Mouse (Mus musculus): ENCODE data around the gene Zfp566. TPM values are rescaled to one million over a fixed set of nuclear protein-coding genes. Genes with fewer than 3 reads are reported as not detected.
A peak's percentile ranks its signal among the peaks of the same experiment; 100 is the strongest.

Zfp566 gene
- polyA plus RNA-seq, 1 experiment, result 4.4 TPM

DNA sequence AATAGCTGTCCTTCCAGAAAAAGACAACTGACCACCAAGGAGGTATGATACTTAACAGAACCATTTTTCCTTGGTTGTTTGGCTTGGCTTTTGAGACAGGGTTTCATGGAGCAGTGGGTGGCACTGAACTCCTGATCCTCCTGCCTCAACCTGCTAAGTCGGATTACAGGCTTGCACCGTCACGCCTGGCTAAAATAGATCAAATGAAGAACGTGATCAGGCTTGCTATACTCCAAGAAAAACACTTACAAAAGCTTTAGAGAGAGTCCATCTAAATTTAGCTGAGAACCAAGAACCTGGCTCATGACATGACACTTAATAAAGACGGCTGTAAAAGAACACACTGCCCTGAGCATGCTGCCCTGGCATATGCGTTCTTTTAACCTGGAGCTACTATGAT, 30.0 kb downstream of the Zfp566 start:
- H3K27ac ChIP-seq (ENCODE audit: control insufficient read depth, insufficient read depth, low read length), result no peak overlapping the region
- DNase-seq, result no peak
- no peaks in the 10 kb centered on the region for H3K27me3 ChIP-seq (ENCODE audit: control insufficient read depth, insufficient read depth, low read length)
- peaks cover 19% of the 10 kb centered on the region for H3K36me3 ChIP-seq (ENCODE audit: control insufficient read depth, insufficient read depth, low read length)
- no peak overlapping the region for H3K4me3 ChIP-seq (ENCODE audit: control insufficient read depth, insufficient read depth, low read length)
- no peak for TF ChIP-seq POLR2A (IDR thresholded peaks at IDR 0.05; ENCODE audit: control insufficient read depth, extremely low read depth, insufficient read depth, low read length, poor library complexity)
- no peak for TF ChIP-seq CTCF (IDR thresholded peaks at IDR 0.05; ENCODE audit: borderline replicate concordance, control insufficient read depth, extremely low read depth, insufficient read depth, low read length, poor library complexity)
- 94% methylated on average over 6 of the region's 6 CpGs for WGBS
- no peaks in the 10 kb centered on the region for H3K4me1 ChIP-seq (replicated peaks; ENCODE audit: control insufficient read depth, insufficient read depth, low read length)

GRCm38 (mm10) chr7:30053591-30053990, 36.7 kb downstream of the Zfp566 start:
- 35% methylated on average over 3 of the region's 3 CpGs for WGBS
- TF ChIP-seq POLR2A (IDR thresholded peaks at IDR 0.05; ENCODE audit: control insufficient read depth, extremely low read depth, insufficient read depth, low read length, poor library complexity) (no peak), CTCF (IDR thresholded peaks at IDR 0.05; ENCODE audit: borderline replicate concordance, control insufficient read depth, extremely low read depth, insufficient read depth, low read length, poor library complexity) (no peak)
- Histone ChIP-seq H3K4me1 (replicated peaks; ENCODE audit: control insufficient read depth, insufficient read depth, low read length) (0 out of 2 replicates have a peak, but pooled peaks cover 3% of the 10 kb centered on the region), H3K27me3 (ENCODE audit: control insufficient read depth, insufficient read depth, low read length) (no peaks in the 10 kb centered on the region), H3K27ac (ENCODE audit: control insufficient read depth, insufficient read depth, low read length) (no peak overlapping the region), H3K36me3 (ENCODE audit: control insufficient read depth, insufficient read depth, low read length) (peaks cover 9% of the 10 kb centered on the region), H3K4me3 (ENCODE audit: control insufficient read depth, insufficient read depth, low read length) (no peak overlapping the region)
- DNase-seq, result no peak

DNA sequence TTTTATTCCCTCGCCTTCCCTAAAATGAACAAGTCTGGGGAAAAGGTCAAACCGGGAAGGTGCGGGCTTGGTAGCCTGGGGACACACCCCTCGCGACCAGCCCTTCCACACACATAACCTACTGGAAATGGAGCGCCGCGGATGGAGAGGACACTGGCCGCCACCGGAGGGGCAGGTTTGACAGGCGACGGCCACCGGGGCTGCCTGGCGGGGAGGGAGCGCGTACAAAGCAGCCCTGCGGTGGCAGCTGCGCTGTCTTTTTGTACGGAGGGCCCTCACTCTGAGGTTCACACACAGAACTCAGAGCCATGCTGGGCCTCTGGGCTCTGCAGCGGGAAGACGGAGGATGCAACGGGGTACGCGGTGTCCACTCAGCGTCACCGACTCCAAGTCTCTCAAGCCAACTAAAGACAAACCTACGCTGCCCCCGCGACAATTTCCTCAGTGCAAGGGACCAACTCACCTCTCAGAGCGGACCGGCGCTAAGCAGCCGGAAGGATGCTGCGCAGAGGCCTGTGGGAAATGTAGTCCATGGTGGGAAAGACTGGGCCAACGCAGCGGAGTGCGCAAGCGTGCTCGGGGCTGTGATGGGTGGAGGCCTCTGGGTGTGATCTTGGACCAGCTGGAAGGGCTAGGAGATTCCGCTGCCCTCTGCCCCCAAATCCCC, 39.3 kb downstream of the Zfp566 start, which contains the start of gene Zfp14:
TSS of gene Zfp14 (minus strand) at position 499 of the 667 bp plus-strand sequence.
- peak; percentile 94 for DNase-seq
- Histone ChIP-seq H3K4me1 (replicated peaks; ENCODE audit: control insufficient read depth, insufficient read depth, low read length) (0 out of 2 replicates have a peak, but pooled peaks cover 3% of the 10 kb centered on the region), H3K27me3 (ENCODE audit: control insufficient read depth, insufficient read depth, low read length) (no peaks in the 10 kb centered on the region), H3K27ac (ENCODE audit: control insufficient read depth, insufficient read depth, low read length) (peak within 1 kb of the TSS; percentile 43), H3K36me3 (ENCODE audit: control insufficient read depth, insufficient read depth, low read length) (no peaks in the 10 kb centered on the region), H3K4me3 (ENCODE audit: control insufficient read depth, insufficient read depth, low read length) (peak within 1 kb of the TSS; percentile 77)
- 1% methylated on average over 40 of the region's 40 CpGs for WGBS
- peak; percentile 42; the same call in 1 of the 2 replicates for TF ChIP-seq CTCF (IDR thresholded peaks at IDR 0.05; ENCODE audit: borderline replicate concordance, control insufficient read depth, extremely low read depth, insufficient read depth, low read length, poor library complexity)
- TF ChIP-seq POLR2A (IDR thresholded peaks at IDR 0.05; ENCODE audit: control insufficient read depth, extremely low read depth, insufficient read depth, low read length, poor library complexity), result peak; percentile 61; the same call in 1 of the 2 replicates

- H3K27me3 ChIP-seq (ENCODE audit: control insufficient read depth, insufficient read depth, low read length), result no peaks in the 10 kb centered on the region
- H3K36me3 ChIP-seq (ENCODE audit: control insufficient read depth, insufficient read depth, low read length), result no peaks in the 10 kb centered on the region
- no peak overlapping the region for H3K27ac ChIP-seq (ENCODE audit: control insufficient read depth, insufficient read depth, low read length)
- no peak for TF ChIP-seq CTCF (IDR thresholded peaks at IDR 0.05; ENCODE audit: borderline replicate concordance, control insufficient read depth, extremely low read depth, insufficient read depth, low read length, poor library complexity)
- TF ChIP-seq POLR2A (IDR thresholded peaks at IDR 0.05; ENCODE audit: control insufficient read depth, extremely low read depth, insufficient read depth, low read length, poor library complexity), result no peak
- no peak for DNase-seq
- peaks cover 5% of the 10 kb centered on the region; the same call in 1 of the 2 replicates for H3K4me1 ChIP-seq (replicated peaks; ENCODE audit: control insufficient read depth, insufficient read depth, low read length)
- H3K4me3 ChIP-seq (ENCODE audit: control insufficient read depth, insufficient read depth, low read length), result no peak overlapping the region
- 98% methylated on average over 4 of the region's 4 CpGs for WGBS
Measured at GRCm38 (mm10) chr7:30048126-30048525, 42.2 kb downstream of the Zfp566 start.

DNA sequence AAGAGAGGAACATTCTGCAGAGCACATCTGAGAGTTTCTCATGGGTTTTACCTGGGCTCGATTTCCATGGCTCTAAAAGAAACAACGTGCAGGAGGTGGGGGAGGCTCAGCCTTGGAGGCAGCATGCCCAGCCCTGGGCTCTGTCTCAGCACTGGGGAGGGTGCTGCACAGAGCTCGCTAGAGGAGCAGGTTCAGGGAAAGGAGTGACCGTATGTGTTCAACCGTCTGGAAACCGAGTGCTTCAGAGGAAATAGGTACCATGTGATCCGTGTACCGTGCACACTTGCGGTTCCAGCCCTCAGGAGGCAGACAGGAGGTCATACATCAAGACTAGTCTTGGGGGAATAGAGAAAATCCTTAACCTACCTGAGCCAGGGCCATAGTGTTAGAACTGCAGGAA, 46.0 kb downstream of the Zfp566 start:
- DNase-seq, result no peak
- no peak overlapping the region for H3K27ac ChIP-seq (ENCODE audit: control insufficient read depth, insufficient read depth, low read length)
- peaks cover 2% of the 10 kb centered on the region; the same call in 1 of the 2 replicates for H3K4me1 ChIP-seq (replicated peaks; ENCODE audit: control insufficient read depth, insufficient read depth, low read length)
- no peaks in the 10 kb centered on the region for H3K27me3 ChIP-seq (ENCODE audit: control insufficient read depth, insufficient read depth, low read length)
- 66% methylated on average over 9 of the region's 9 CpGs for WGBS
- no peaks in the 10 kb centered on the region for H3K36me3 ChIP-seq (ENCODE audit: control insufficient read depth, insufficient read depth, low read length)
- H3K4me3 ChIP-seq (ENCODE audit: control insufficient read depth, insufficient read depth, low read length), result no peak overlapping the region
- TF ChIP-seq CTCF (IDR thresholded peaks at IDR 0.05; ENCODE audit: borderline replicate concordance, control insufficient read depth, extremely low read depth, insufficient read depth, low read length, poor library complexity), result no peak
- no peak for TF ChIP-seq POLR2A (IDR thresholded peaks at IDR 0.05; ENCODE audit: control insufficient read depth, extremely low read depth, insufficient read depth, low read length, poor library complexity)

GRCm38 (mm10) chr7:30034331-30034730, 56.0 kb downstream of the Zfp566 start:
- WGBS, result 96% methylated on average over 12 of the region's 12 CpGs
- Histone ChIP-seq H3K4me3 (ENCODE audit: control insufficient read depth, insufficient read depth, low read length) (no peak overlapping the region), H3K4me1 (replicated peaks; ENCODE audit: control insufficient read depth, insufficient read depth, low read length) (no peaks in the 10 kb centered on the region), H3K27ac (ENCODE audit: control insufficient read depth, insufficient read depth, low read length) (no peak overlapping the region), H3K36me3 (ENCODE audit: control insufficient read depth, insufficient read depth, low read length) (0 out of 2 replicates have a peak, but pooled peaks cover 6% of the 10 kb centered on the region), H3K27me3 (ENCODE audit: control insufficient read depth, insufficient read depth, low read length) (no peaks in the 10 kb centered on the region)
- DNase-seq, result no peak
- TF ChIP-seq POLR2A (IDR thresholded peaks at IDR 0.05; ENCODE audit: control insufficient read depth, extremely low read depth, insufficient read depth, low read length, poor library complexity) (no peak), CTCF (IDR thresholded peaks at IDR 0.05; ENCODE audit: borderline replicate concordance, control insufficient read depth, extremely low read depth, insufficient read depth, low read length, poor library complexity) (no peak)
